Mouse (Mus musculus): ENCODE data around the gene Gm11146. TPM values are rescaled to one million over a fixed set of nuclear protein-coding genes. Genes with fewer than 3 reads are reported as not detected.

The Gm11146 gene
- total RNA-seq, 2 experiments from 2014 or later, result not detected

DNA sequence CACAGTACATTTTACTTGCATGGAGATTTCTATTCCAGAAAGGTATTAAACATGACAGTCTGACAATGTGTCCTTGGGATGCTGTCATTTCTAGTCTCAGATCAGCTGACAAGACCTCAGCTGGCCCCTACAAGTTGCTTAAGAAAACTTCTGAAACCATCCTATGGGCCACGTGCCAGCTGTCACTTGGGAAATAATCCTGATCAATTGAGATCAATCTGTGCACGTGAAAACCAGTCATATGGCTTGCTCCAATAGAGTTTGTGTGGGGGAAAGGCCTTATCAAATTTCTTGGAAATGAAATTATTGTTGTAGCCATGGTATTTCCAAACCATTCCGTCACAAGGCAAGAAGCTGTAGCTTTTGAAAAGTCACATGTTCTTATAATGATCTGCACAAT lies 50.8 kb downstream of the Gm11146 start:
- H3K27ac ChIP-seq, result no peak overlapping the region
- no peak for DNase-seq (ENCODE audit: extremely low spot score in 1 of 2, low spot score in 2 of 2)
- TF ChIP-seq CTCF (IDR thresholded peaks at IDR 0.05), result no peak
- H3K4me3 ChIP-seq, result no peak overlapping the region
- intact Hi-C loops (cut with DNase I), result no loop called here

Small RNA genes lying within 50 kb of the gene (microRNA-seq; reads per million reads assigned to microRNA genes)
- gene Mir125b-2 (233 to 253 reads per million in 2 experiments), gene Mir99a (12,578 to 16,014 reads per million in 2 experiments), gene Mirlet7c-1 (566 to 592 reads per million in 2 experiments)
